Mouse (Mus musculus) midbrain, postnatal 0 days (tissue): ENCODE data around the gene Znrf4. TPM values are rescaled to one million over a fixed set of nuclear protein-coding genes. Genes with fewer than 3 reads are reported as not detected.

Source experiments
- ATAC-seq: fragments of 200-750 bp; cut with Nextera tagmentation; 2 replicates; pipeline ENCODE4 v1.8.0; 2017; ENCODE audit warnings: moderate number of reproducible peaks, mild to moderate bottlenecking, moderate TSS enrichment, moderate library complexity; ENCODE audit not compliant: low FRiP score
- DNase-seq: peaks from one replicate; pipeline ENCODE4 v3.0.0-alpha.2; 2015; ENCODE audit warnings: low spot score
- H3K27ac ChIP-seq: fragments of 300-500 bp; sonication (generic); 2 replicates; pipeline ENCODE4 v1.5.1; 2014; ENCODE audit warnings: low read depth, mild to moderate bottlenecking, low read length, mixed read lengths
- H3K27me3 ChIP-seq: fragments of 300-500 bp; sonication (generic); 2 replicates; pipeline ENCODE4 v1.6.1; 2014; ENCODE audit warnings: low read length, control low read depth, mixed read lengths; ENCODE audit not compliant: insufficient read depth
- H3K36me3 ChIP-seq: fragments of 300-500 bp; sonication (generic); 2 replicates; pipeline ENCODE4 v1.6.1; 2014; ENCODE audit warnings: low read length, control low read depth, mixed read lengths; ENCODE audit not compliant: insufficient read depth
- H3K4me1 ChIP-seq: fragments of 300-500 bp; sonication (generic); 2 replicates; pipeline ENCODE4 v1.6.1; 2014; ENCODE audit warnings: mild to moderate bottlenecking, control low read depth, antibody characterized with exemption, low read length, mixed read lengths; ENCODE audit not compliant: insufficient read depth
- H3K4me2 ChIP-seq: fragments of 300-500 bp; sonication (generic); 2 replicates; pipeline ENCODE4 v1.6.1; 2014; ENCODE audit warnings: low read depth, mild to moderate bottlenecking, low read length, mixed read lengths; ENCODE audit not compliant: poor library complexity, severe bottlenecking
- H3K4me3 ChIP-seq: fragments of 300-500 bp; sonication (generic); 2 replicates; pipeline ENCODE4 v1.5.1; 2014; ENCODE audit warnings: low read depth, mild to moderate bottlenecking, low read length, moderate library complexity
- H3K9ac ChIP-seq: fragments of 300-500 bp; sonication (generic); replicated peaks from 2 replicates; pipeline ENCODE4 v1.6.1; 2014; ENCODE audit warnings: mild to moderate bottlenecking, low read length, moderate library complexity, mixed read lengths; ENCODE audit not compliant: poor library complexity, severe bottlenecking
- H3K9me3 ChIP-seq: fragments of 300-500 bp; sonication (generic); 2 replicates; pipeline ENCODE4 v1.6.1; 2016; ENCODE audit warnings: low read length, control low read depth
- CTCF ChIP-seq: IDR thresholded peaks from 2 replicates; pipeline ENCODE4 v1.5.1; 2016; ENCODE audit warnings: antibody characterized with exemption, mild to moderate bottlenecking
- WGBS: fragments of 180-500 bp; shearing (Covaris S2); extraction: QIAGEN DNeasy Blood & Tissue Kit; methylation state at CpG from one replicate; pipeline ENCODE4 v1.1.7; 2014; 5-methylcytosine and 5-hydroxymethylcytosine counted together
- polyA plus RNA-seq: library from polyadenylated mRNA; unstranded; fragments of >200 nt; fragmentation: Nextera tagmentation; extraction: Ambion mirVana; gene quantifications from 2 replicates; pipeline ENCODE4 v1.2.1, GENCODE M21; 2015
- total RNA-seq: library from RNA; depleted of rRNA; stranded (reverse); fragments of >200 nt; gene quantifications from 2 replicates; pipeline ENCODE4 v1.2.3, GENCODE M21; 2014

Gene Znrf4
- total and polyA plus RNA-seq, 2 experiments from 2014 or later: not detected

DNA sequence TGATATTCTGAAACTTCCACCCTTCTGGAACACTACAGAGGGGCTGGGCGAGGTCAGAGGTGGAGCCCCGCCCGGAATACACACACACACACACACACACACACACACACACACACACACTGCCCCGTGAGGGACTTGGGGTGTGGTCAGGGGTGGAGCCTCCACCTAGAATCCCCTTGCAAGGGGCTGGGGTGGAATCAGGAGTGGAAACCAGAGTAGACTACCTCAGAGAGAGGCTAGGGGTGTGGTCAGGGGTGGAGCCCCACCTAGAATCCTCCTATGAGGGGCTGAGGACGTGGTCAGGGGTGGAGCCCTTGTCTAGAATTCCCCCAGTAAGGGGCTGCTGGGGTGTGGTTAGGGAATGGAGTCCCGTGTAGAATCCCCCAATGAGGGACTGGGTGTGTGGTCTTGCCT, 28.3 kb upstream of the Znrf4 start:
- no peak for TF ChIP-seq CTCF
- no peaks in the 10 kb centered on the region for H3K36me3 ChIP-seq
- H3K4me2 ChIP-seq: no peak overlapping the region
- no peaks in the 10 kb centered on the region for H3K27me3 ChIP-seq
- H3K4me1 ChIP-seq: no peaks in the 10 kb centered on the region
- H3K9me3 ChIP-seq: no peaks in the 10 kb centered on the region
- H3K4me3 ChIP-seq: no peak overlapping the region
- H3K9ac ChIP-seq: no peak overlapping the region
- WGBS: 41% methylated on average over 4 of the region's 6 CpGs
- ATAC-seq: no peak
- no peak overlapping the region for H3K27ac ChIP-seq
- no peak for DNase-seq

GRCm38 (mm10) chr17:56537912-56538311, 25.7 kb upstream of the Znrf4 start:
- WGBS: 9% methylated on average over 8 of the region's 8 CpGs
- peak; percentile 60 for TF ChIP-seq CTCF
- Histone ChIP-seq H3K27ac (no peak overlapping the region), H3K9ac (no peak overlapping the region), H3K36me3 (no peaks in the 10 kb centered on the region), H3K27me3 (no peaks in the 10 kb centered on the region), H3K9me3 (no peaks in the 10 kb centered on the region), H3K4me1 (no peaks in the 10 kb centered on the region), H3K4me3 (no peak overlapping the region), H3K4me2 (no peak overlapping the region)
- DNase-seq (peak; percentile 83), ATAC-seq (peak; percentile 31; the same call in 1 of the 2 replicates)

DNA sequence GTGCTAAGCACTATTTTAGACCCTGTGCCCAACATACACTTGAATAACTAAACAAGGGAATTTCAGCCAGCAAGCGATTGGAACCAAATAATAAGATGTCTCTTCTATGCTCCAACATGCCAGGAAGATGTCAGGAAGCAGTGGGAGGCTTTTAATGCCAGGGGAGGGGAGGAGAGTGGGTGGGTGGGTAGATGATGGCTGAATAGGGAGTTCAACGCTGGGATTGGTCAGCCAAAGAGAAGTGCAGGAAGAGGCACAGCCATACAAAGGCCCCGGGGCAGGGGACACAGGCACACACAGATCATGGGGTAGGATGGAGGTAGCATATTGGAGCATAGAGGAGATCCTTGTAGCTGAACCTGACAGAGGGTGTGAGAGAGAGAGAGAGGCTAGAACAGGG, 24.6 kb upstream of the Znrf4 start:
- Histone ChIP-seq H3K27ac (no peak overlapping the region), H3K4me2 (no peak overlapping the region), H3K36me3 (no peaks in the 10 kb centered on the region), H3K4me1 (no peaks in the 10 kb centered on the region), H3K9ac (no peak overlapping the region), H3K27me3 (no peaks in the 10 kb centered on the region), H3K4me3 (no peak overlapping the region), H3K9me3 (no peaks in the 10 kb centered on the region)
- DNase-seq: peak; percentile 53
- ATAC-seq: no peak; the same call in 1 of the 2 replicates
- 23% methylated on average over 3 of the region's 3 CpGs for WGBS
- no peak for TF ChIP-seq CTCF

GRCm38 (mm10) chr17:56536192-56536591, 24.0 kb upstream of the Znrf4 start:
- no peaks in the 10 kb centered on the region for H3K27me3 ChIP-seq
- H3K4me1 ChIP-seq: no peaks in the 10 kb centered on the region
- no peak for TF ChIP-seq CTCF
- no peaks in the 10 kb centered on the region for H3K36me3 ChIP-seq
- 18% methylated on average over 14 of the region's 14 CpGs for WGBS
- peak overlapping the region; percentile 44; the same call in 1 of the 2 replicates for H3K27ac ChIP-seq
- no peak overlapping the region for H3K4me2 ChIP-seq
- DNase-seq (peak; percentile 79), ATAC-seq (no peak)
- H3K9ac ChIP-seq: no peak overlapping the region
- H3K4me3 ChIP-seq: no peak overlapping the region
- H3K9me3 ChIP-seq: no peaks in the 10 kb centered on the region

DNA sequence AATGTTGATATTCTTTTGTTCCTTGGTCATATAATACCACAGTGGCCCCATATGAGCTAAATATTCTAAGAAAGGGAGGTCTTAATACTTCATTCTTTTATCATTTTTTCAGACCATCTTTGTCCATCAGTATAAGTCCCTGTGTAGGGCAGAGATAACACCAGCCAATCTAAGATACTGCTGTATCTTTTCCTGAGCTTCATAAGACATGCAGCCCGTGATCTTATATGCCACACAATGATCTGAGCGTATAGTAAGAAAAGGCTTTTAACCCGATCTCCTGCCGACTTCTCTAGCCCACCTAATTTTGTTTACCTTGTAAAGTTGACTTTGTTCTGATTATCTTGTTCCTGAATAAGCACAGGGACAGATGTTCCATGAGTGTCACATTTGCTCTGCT, 12.7 kb upstream of the Znrf4 start:
- Histone ChIP-seq H3K27me3 (no peaks in the 10 kb centered on the region), H3K9me3 (no peaks in the 10 kb centered on the region), H3K9ac (no peak overlapping the region), H3K4me3 (no peak overlapping the region), H3K4me1 (no peaks in the 10 kb centered on the region), H3K36me3 (no peaks in the 10 kb centered on the region), H3K4me2 (no peak overlapping the region), H3K27ac (no peak overlapping the region)
- ATAC-seq (no peak), DNase-seq (no peak)
- 74% methylated on average over 4 of the region's 4 CpGs for WGBS
- TF ChIP-seq CTCF: no peak

- Histone ChIP-seq H3K4me1 (no peaks in the 10 kb centered on the region), H3K27ac (no peak overlapping the region), H3K9me3 (no peaks in the 10 kb centered on the region), H3K9ac (no peak overlapping the region), H3K4me2 (no peak overlapping the region), H3K4me3 (no peak overlapping the region), H3K36me3 (no peaks in the 10 kb centered on the region), H3K27me3 (no peaks in the 10 kb centered on the region)
- peak; percentile 53 for DNase-seq
- 57% methylated on average over 1 of the region's 1 CpGs for WGBS
- TF ChIP-seq CTCF: no peak
- no peak for ATAC-seq
Observed at GRCm38 (mm10) chr17:56522744-56523143, 10.5 kb upstream of the Znrf4 start.
